Mouse (Mus musculus) megakaryocyte, embryonic 14.5 days (primary cell): ENCODE measurements around the gene Eef2kmt.

Experiments
- FLI1 ChIP-seq: IDR thresholded peaks from 2 replicates; pipeline ENCODE4 v1.6.1; 2012; ENCODE audit warnings: low read length, inconsistent platforms, mixed read lengths
- GATA1 ChIP-seq: IDR thresholded peaks from 3 replicates; pipeline ENCODE4 v1.6.1; 2012; ENCODE audit warnings: mixed read lengths, low read length, inconsistent platforms, borderline replicate concordance

DNA sequence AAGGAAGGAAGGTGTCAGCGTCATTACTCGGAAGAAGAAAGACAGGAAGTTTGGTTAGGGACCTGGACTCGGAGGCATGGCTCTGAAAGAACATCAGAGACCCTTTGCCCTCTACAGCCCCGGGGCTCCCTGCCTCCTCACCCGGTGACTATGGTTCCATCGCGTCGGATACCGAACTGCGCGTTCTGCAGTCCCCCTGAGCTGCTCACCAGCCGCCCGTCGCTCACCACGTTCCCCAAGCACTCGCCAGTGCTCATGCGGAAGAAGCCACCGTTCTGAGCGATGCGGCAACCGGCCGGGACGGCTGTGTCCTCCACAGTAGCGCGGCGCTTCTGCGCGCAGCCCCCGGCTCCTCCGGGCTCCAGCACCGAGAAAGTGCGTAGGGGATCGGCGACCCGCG is 52.6 kb downstream of the Eef2kmt start:
- TF ChIP-seq GATA1 = no peak
- no peak for TF ChIP-seq FLI1
